Mouse (Mus musculus) heart, adult 2 months (tissue): ENCODE data around the gene Bloc1s3. TPM values are rescaled to one million over a fixed set of nuclear protein-coding genes. Genes with fewer than 3 reads are reported as not detected.

Source experiments
- DNase-seq, 2 experiments: peaks; one replicate each; pipeline ENCODE4 v3.0.0; 2021
- H3K27ac ChIP-seq: fragments of 200-600 bp; 2 replicates; pipeline ENCODE4 v1.8.1; 2022
- H3K27me3 ChIP-seq: fragments of 200-500 bp; 2 replicates; pipeline ENCODE4 v1.6.1; 2012; ENCODE audit warnings: mild to moderate bottlenecking, low read length, inconsistent platforms, mixed read lengths; ENCODE audit not compliant: control insufficient read depth, insufficient read depth
- H3K36me3 ChIP-seq: fragments of 200-500 bp; 2 replicates; pipeline ENCODE4 v1.6.1; 2012; ENCODE audit warnings: low read length, inconsistent platforms; ENCODE audit not compliant: control insufficient read depth, insufficient read depth
- H3K4me1 ChIP-seq: fragments of 200-500 bp; 2 replicates; pipeline ENCODE4 v1.6.1; 2011; ENCODE audit warnings: low read length; ENCODE audit not compliant: control insufficient read depth, insufficient read depth
- H3K4me3 ChIP-seq: fragments of 200-600 bp; 2 replicates; pipeline ENCODE4 v1.8.1; 2022
- H3K79me2 ChIP-seq: fragments of 200-500 bp; replicated peaks from 2 replicates; pipeline ENCODE4 v1.6.1; 2012; ENCODE audit warnings: mild to moderate bottlenecking, inconsistent platforms, low read length, moderate library complexity, mixed read lengths; ENCODE audit not compliant: control insufficient read depth, insufficient read depth
- H3K9ac ChIP-seq: fragments of 200-500 bp; 2 replicates; pipeline ENCODE4 v1.6.1; 2012; ENCODE audit warnings: low read depth, mild to moderate bottlenecking, control low read depth, inconsistent platforms, low read length, mixed read lengths
- CTCF ChIP-seq: fragments of 200-600 bp; IDR thresholded peaks from 2 replicates; pipeline ENCODE4 v1.8.1; 2022; ENCODE audit warnings: antibody characterized with exemption, mild to moderate bottlenecking, moderate library complexity
- EP300 ChIP-seq: fragments of 200-500 bp; IDR thresholded peaks from 2 replicates; pipeline ENCODE4 v1.6.1; 2011; ENCODE audit warnings: low read depth, low read length, control low read depth; ENCODE audit not compliant: insufficient read depth
- POLR2A ChIP-seq: fragments of 200-500 bp; IDR thresholded peaks from 2 replicates; pipeline ENCODE4 v1.6.1; 2011; ENCODE audit warnings: mild to moderate bottlenecking, low read depth, low read length, control low read depth; ENCODE audit not compliant: insufficient read depth
- WGBS: fragments of 180-500 bp; shearing (Covaris S2); methylation state at CpG from one replicate; pipeline ENCODE4 v1.1.7; 2018; 5-methylcytosine and 5-hydroxymethylcytosine counted together
- intact Hi-C: fragments of 180-260 bp; cut with DNase I; formaldehyde crosslinking; loops from one replicate; pipeline ENCODE4 v1.15.1; 2025
- polyA plus RNA-seq: library from polyadenylated mRNA; depleted of rRNA; stranded (reverse); fragments of >200 nt; gene quantifications from 2 replicates; pipeline ENCODE4 v1.2.3, GENCODE M21; 2012
- total RNA-seq, 2 experiments: library from RNA; stranded (reverse); gene quantifications; 2 replicates each; pipeline ENCODE4 v1.2.3; 2021

Gene Bloc1s3
- total and polyA plus RNA-seq, 3 experiments: 2.2 to 3.9 (median 2.5) TPM

- H3K27me3 ChIP-seq: no peaks in the 10 kb centered on the region; the same call in 1 of the 2 replicates
- 50% methylated on average over 2 of the region's 2 CpGs for WGBS
- TF ChIP-seq CTCF (peak; percentile 38), EP300 (no peak)
- H3K36me3 ChIP-seq: no peaks in the 10 kb centered on the region
- no peak overlapping the region for H3K9ac ChIP-seq
- H3K4me3 ChIP-seq: no peak overlapping the region
- DNase-seq: no peak
- H3K79me2 ChIP-seq: no peaks in the 10 kb centered on the region
- peaks cover 13% of the 10 kb centered on the region for H3K4me1 ChIP-seq
- intact Hi-C loops: no loop called here
- no peak overlapping the region for H3K27ac ChIP-seq
Observed at GRCm38 (mm10) chr7:19477084-19477483, 31.1 kb downstream of the Bloc1s3 start.

DNA sequence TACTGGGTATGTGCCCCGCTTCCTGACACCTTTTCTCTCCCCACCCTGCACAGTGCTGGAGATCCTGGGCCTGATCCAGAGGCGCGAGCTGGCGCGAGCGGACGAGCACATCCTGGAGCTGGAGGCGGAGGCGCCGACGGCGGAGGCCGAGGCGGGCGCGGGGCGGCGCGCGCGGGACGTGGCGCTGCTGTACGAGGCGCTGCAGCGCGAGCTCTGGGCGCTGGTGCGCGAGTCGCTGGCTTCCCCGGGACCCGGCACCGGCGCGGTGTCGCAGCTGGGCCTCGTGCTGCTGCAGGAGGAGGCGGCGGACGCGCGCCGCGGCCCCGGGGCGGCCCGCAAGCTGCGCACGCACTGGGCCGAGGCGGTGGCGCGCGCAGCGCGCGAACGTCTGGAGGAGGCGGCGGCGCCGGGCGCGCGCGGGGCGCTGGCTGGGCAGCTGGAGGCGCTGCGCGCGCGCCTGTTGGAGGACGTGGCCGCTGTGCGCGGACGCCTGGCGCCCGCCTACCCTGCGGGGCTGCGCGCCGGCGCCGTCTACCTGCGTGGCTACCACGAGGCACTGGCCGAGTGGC, 34.2 kb downstream of the Bloc1s3 start:
- Histone ChIP-seq H3K79me2 (no peaks in the 10 kb centered on the region), H3K4me1 (peaks cover 13% of the 10 kb centered on the region), H3K27me3 (no peaks in the 10 kb centered on the region), H3K27ac (peak overlapping the region; percentile 62), H3K36me3 (no peaks in the 10 kb centered on the region), H3K4me3 (peak overlapping the region; percentile 46), H3K9ac (peak overlapping the region; percentile 82)
- intact Hi-C loops: no loop called here
- 1% methylated on average over 88 of the region's 89 CpGs for WGBS
- TF ChIP-seq POLR2A: no peak
- no peak for TF ChIP-seq CTCF
- no peak for TF ChIP-seq EP300
- DNase-seq: peak; percentile 83 to 88

GRCm38 (mm10) chr7:19472403-19472802, 35.8 kb downstream of the Bloc1s3 start:
- Histone ChIP-seq H3K9ac (no peak overlapping the region), H3K79me2 (no peaks in the 10 kb centered on the region), H3K4me1 (peaks cover 10% of the 10 kb centered on the region), H3K27me3 (no peaks in the 10 kb centered on the region), H3K36me3 (no peaks in the 10 kb centered on the region), H3K4me3 (no peak overlapping the region), H3K27ac (no peak overlapping the region)
- 10% methylated on average over 4 of the region's 4 CpGs for WGBS
- TF ChIP-seq CTCF (no peak), EP300 (0 out of 2 replicates have a peak, but pooled peaks have one; percentile 11)
- peak in 1 of 2 experiments; percentile 37 for DNase-seq
- intact Hi-C loops: no loop called here

GRCm38 (mm10) chr7:19470308-19470707, 37.9 kb downstream of the Bloc1s3 start:
- H3K4me3 ChIP-seq: no peak overlapping the region
- 51% methylated on average over 14 of the region's 14 CpGs for WGBS
- intact Hi-C loops: no loop called here
- TF ChIP-seq POLR2A: no peak
- no peak for TF ChIP-seq CTCF
- no peak for TF ChIP-seq EP300
- peaks cover 10% of the 10 kb centered on the region for H3K4me1 ChIP-seq
- H3K79me2 ChIP-seq: no peaks in the 10 kb centered on the region
- H3K27me3 ChIP-seq: no peaks in the 10 kb centered on the region; the same call in 1 of the 2 replicates
- H3K36me3 ChIP-seq: no peaks in the 10 kb centered on the region
- no peak overlapping the region for H3K9ac ChIP-seq
- no peak overlapping the region for H3K27ac ChIP-seq
- DNase-seq: no peak

DNA sequence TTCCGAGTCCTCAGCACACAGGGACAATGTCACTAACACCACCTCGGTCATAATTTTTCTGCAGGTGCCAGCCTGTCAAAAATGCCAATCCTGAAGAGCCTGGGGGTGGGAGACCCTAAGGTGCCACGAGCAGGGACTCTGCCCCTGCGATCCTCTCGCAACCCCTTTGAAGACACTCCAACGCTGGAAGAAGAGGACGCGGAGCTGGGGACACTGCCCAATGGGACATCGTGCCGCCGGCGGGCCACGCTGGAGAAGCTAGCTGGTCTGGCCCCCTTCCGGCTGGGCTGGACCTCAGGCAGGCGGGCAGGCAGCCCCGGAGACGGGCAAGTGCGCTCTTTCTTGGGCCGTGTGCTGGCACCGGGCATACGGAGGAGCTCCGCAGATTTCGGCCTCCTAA, 38.8 kb downstream of the Bloc1s3 start:
- intact Hi-C loops: no loop called here
- Histone ChIP-seq H3K9ac (no peak overlapping the region), H3K4me1 (peaks cover 10% of the 10 kb centered on the region), H3K79me2 (no peaks in the 10 kb centered on the region), H3K4me3 (no peak overlapping the region), H3K27me3 (no peaks in the 10 kb centered on the region; the same call in 1 of the 2 replicates), H3K27ac (no peak overlapping the region), H3K36me3 (no peaks in the 10 kb centered on the region)
- WGBS: 50% methylated on average over 23 of the region's 23 CpGs
- DNase-seq: no peak
- TF ChIP-seq EP300: no peak
- no peak for TF ChIP-seq CTCF
- TF ChIP-seq POLR2A: no peak

GRCm38 (mm10) chr7:19468279-19468678, 39.9 kb downstream of the Bloc1s3 start:
- 65% methylated on average over 12 of the region's 12 CpGs for WGBS
- TF ChIP-seq POLR2A (no peak), EP300 (no peak), CTCF (no peak)
- H3K79me2 ChIP-seq: no peaks in the 10 kb centered on the region
- H3K4me1 ChIP-seq: peaks cover 6% of the 10 kb centered on the region
- no peak overlapping the region for H3K9ac ChIP-seq
- no peaks in the 10 kb centered on the region; the same call in 1 of the 2 replicates for H3K27me3 ChIP-seq
- DNase-seq: no peak
- H3K4me3 ChIP-seq: no peak overlapping the region
- H3K36me3 ChIP-seq: no peaks in the 10 kb centered on the region
- H3K27ac ChIP-seq: no peak overlapping the region
- intact Hi-C loops: no loop called here
